Mouse (Mus musculus): ENCODE measurements at regions not wholly inside any gene's neighbourhood (a gene's known extent, or its start where the extent isn't known, plus 50 kb on each side); places are given as distances from the start of the nearest gene placed in this dataset.

DNA sequence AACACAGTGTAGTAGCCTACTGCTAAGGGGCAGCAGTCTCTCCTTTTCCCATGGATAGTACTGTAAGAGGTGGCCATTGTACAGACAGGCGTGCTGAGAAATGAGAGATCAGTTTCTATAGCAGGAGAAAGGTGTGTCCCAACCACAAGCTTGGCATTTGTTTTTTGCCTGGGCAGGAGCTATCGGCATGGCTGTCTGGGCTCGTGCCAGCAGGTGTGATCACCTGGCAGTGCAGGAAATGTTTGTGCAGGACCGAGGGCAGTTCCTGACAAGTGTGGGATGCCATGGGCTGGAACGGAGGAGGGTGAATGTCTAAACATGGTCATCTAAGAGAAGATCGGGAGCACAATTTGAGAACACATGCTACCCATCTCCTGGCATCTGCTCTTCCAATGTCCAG lies 205.4 kb downstream of the Nuak1 start:
- Histone ChIP-seq H3K9me3 (ENCODE audit: control insufficient read depth, low read length) (no peaks in the 10 kb centered on the region), H3K27ac (ENCODE audit: low read depth, low read length) (no peak overlapping the region), H3K36me3 (ENCODE audit: control insufficient read depth, insufficient read depth, low read length) (no peaks in the 10 kb centered on the region), H3K4me3 (ENCODE audit: low read depth, low read length) (no peak overlapping the region), H3K27me3 (ENCODE audit: control insufficient read depth, insufficient read depth, low read length) (no peaks in the 10 kb centered on the region), H3K4me1 (replicated peaks; ENCODE audit: control insufficient read depth, insufficient read depth, low read length) (no peaks in the 10 kb centered on the region), H3K4me2 (replicated peaks; ENCODE audit: low read depth, low read length) (no peak overlapping the region), H3K9ac (ENCODE audit: low read depth, low read length) (no peak overlapping the region)
- 90% methylated on average over 6 of the region's 6 CpGs for WGBS
- ATAC-seq (ENCODE audit: low FRiP score) (no peak), DNase-seq (ENCODE audit: low spot score) (no peak)

DNA sequence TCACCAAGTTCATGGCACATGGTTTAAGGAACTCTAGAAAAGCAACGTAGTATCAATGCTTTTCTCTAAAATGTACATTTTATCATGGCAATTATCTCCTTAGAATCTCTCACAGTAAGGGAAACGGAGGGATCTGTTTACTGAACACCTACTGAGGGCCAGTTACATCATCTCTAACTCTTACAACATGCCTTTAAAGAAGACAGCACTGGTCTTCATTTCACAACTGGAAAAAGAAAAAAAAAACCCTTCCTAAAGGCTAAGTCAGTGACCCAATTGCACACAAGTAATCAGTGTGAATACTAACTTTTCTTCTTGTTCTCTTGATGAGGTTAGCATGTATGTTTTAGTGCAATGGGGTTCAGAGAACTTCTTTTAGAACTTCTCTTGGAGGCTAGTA lies 204.2 kb downstream of the Nuak1 start:
- ATAC-seq (ENCODE audit: low FRiP score): no peak
- Histone ChIP-seq H3K4me1 (replicated peaks; ENCODE audit: control insufficient read depth, insufficient read depth, low read length) (no peaks in the 10 kb centered on the region), H3K27me3 (ENCODE audit: control insufficient read depth, insufficient read depth, low read length) (no peaks in the 10 kb centered on the region), H3K9ac (ENCODE audit: low read depth, low read length) (no peak overlapping the region), H3K9me3 (ENCODE audit: control insufficient read depth, low read length) (no peaks in the 10 kb centered on the region), H3K4me2 (replicated peaks; ENCODE audit: low read depth, low read length) (no peak overlapping the region), H3K27ac (ENCODE audit: low read depth, low read length) (no peak overlapping the region), H3K36me3 (ENCODE audit: control insufficient read depth, insufficient read depth, low read length) (no peaks in the 10 kb centered on the region), H3K4me3 (ENCODE audit: low read depth, low read length) (no peak overlapping the region)
- DNase-seq (ENCODE audit: low spot score): no peak
- WGBS: 86% methylated on average over 2 of the region's 2 CpGs

DNA sequence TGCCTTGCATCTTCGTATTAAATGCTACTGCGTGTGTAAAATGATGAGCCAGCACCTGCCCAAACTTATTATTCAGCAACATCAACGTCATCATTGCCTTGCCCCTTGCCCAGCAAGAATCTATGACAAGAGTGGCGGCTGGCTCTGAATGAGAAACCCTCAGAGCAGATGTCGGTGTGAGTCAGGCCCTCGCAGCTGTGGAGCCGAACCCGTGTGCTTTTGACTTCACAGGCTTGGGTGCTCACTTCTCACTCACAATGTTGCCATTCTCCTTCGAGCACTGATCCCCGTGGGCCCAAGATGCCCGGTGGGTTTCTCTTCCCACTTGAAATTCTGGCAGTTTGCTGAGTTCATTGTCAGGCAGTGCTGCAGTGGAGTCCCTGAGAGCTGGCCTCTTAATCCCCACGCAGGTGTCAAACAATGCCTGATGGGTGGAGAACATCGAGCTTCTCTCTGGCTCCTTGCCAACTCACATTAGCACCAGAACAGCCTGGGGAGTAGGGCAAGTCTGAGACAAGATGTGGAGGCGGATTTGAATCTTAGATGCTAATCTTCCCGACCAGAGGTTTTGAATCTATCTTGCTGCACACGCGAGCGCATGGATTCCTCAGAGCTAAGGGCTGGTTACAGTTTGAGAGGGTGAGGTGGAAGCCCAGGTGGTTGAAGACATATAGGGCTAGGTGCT lies 202.0 kb downstream of the Nuak1 start:
- Histone ChIP-seq H3K4me3 (ENCODE audit: low read depth, low read length) (no peak overlapping the region), H3K9ac (ENCODE audit: low read depth, low read length) (no peak overlapping the region), H3K36me3 (ENCODE audit: control insufficient read depth, insufficient read depth, low read length) (no peaks in the 10 kb centered on the region), H3K9me3 (ENCODE audit: control insufficient read depth, low read length) (peaks cover 4% of the 10 kb centered on the region; the same call in 1 of the 2 replicates), H3K4me1 (replicated peaks; ENCODE audit: control insufficient read depth, insufficient read depth, low read length) (no peaks in the 10 kb centered on the region), H3K27ac (ENCODE audit: low read depth, low read length) (no peak overlapping the region), H3K27me3 (ENCODE audit: control insufficient read depth, insufficient read depth, low read length) (no peaks in the 10 kb centered on the region), H3K4me2 (replicated peaks; ENCODE audit: low read depth, low read length) (no peak overlapping the region)
- WGBS: 72% methylated on average over 18 of the region's 18 CpGs
- ATAC-seq (ENCODE audit: low FRiP score) (no peak), DNase-seq (ENCODE audit: low spot score) (no peak)

DNA sequence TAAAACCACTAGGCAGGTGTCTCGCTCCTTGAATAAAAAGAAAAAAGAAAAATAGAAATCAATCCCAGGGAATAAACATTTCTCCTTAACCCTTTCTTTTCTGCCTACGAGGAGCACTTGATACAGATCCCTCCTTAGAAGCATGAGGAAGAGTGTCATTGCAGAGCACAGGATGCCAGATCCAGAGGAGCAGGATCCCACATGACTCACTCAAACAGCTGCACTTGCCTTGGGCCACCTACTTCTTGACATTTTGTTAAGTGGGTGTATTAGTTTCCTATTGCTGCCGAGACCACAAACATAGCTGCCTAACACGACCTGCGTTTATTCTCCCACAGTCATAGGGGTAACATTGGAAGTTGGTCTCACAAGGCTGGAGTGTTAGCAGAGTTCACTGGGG lies 197.1 kb downstream of the Nuak1 start:
- WGBS: 93% methylated on average over 5 of the region's 5 CpGs
- ATAC-seq (ENCODE audit: low FRiP score): no peak
- H3K36me3 ChIP-seq (ENCODE audit: control insufficient read depth, insufficient read depth, low read length): no peaks in the 10 kb centered on the region
- no peaks in the 10 kb centered on the region for H3K27me3 ChIP-seq (ENCODE audit: control insufficient read depth, insufficient read depth, low read length)
- H3K4me1 ChIP-seq (replicated peaks; ENCODE audit: control insufficient read depth, insufficient read depth, low read length): no peaks in the 10 kb centered on the region
- H3K27ac ChIP-seq (ENCODE audit: low read depth, low read length): no peak overlapping the region
- H3K4me2 ChIP-seq (replicated peaks; ENCODE audit: low read depth, low read length): no peak overlapping the region
- peaks cover 4% of the 10 kb centered on the region; the same call in 1 of the 2 replicates for H3K9me3 ChIP-seq (ENCODE audit: control insufficient read depth, low read length)
- no peak overlapping the region for H3K9ac ChIP-seq (ENCODE audit: low read depth, low read length)
- no peak overlapping the region for H3K4me3 ChIP-seq (ENCODE audit: low read depth, low read length)
- DNase-seq (ENCODE audit: low spot score): no peak

DNA sequence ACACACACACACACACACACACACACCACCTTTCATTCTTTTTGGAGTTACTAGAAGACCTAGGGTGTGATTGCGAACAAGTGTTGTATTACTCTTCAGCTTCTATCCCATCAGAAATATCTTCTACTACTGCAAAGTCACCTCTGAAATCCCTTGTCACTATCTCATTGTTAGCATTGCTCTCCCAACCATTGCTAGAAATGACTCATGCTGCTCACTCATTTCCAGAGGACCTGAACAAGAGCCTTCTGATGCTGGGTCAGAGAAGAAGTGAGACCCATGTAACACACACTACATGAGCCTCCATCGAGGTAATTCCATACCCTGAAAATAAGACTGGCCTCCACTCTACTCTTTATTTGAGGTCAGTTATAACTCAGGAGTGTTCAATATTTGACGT lies 191.1 kb downstream of the Nuak1 start:
- ATAC-seq (ENCODE audit: low FRiP score) (no peak), DNase-seq (ENCODE audit: low spot score) (no peak)
- no peak overlapping the region for H3K27ac ChIP-seq (ENCODE audit: low read depth, low read length)
- no peaks in the 10 kb centered on the region for H3K27me3 ChIP-seq (ENCODE audit: control insufficient read depth, insufficient read depth, low read length)
- H3K9ac ChIP-seq (ENCODE audit: low read depth, low read length): no peak overlapping the region
- WGBS: 90% methylated on average over 3 of the region's 3 CpGs
- no peak overlapping the region for H3K4me3 ChIP-seq (ENCODE audit: low read depth, low read length)
- H3K36me3 ChIP-seq (ENCODE audit: control insufficient read depth, insufficient read depth, low read length): no peaks in the 10 kb centered on the region
- no peaks in the 10 kb centered on the region for H3K4me1 ChIP-seq (replicated peaks; ENCODE audit: control insufficient read depth, insufficient read depth, low read length)
- no peak overlapping the region for H3K4me2 ChIP-seq (replicated peaks; ENCODE audit: low read depth, low read length)
- H3K9me3 ChIP-seq (ENCODE audit: control insufficient read depth, low read length): no peaks in the 10 kb centered on the region

DNA sequence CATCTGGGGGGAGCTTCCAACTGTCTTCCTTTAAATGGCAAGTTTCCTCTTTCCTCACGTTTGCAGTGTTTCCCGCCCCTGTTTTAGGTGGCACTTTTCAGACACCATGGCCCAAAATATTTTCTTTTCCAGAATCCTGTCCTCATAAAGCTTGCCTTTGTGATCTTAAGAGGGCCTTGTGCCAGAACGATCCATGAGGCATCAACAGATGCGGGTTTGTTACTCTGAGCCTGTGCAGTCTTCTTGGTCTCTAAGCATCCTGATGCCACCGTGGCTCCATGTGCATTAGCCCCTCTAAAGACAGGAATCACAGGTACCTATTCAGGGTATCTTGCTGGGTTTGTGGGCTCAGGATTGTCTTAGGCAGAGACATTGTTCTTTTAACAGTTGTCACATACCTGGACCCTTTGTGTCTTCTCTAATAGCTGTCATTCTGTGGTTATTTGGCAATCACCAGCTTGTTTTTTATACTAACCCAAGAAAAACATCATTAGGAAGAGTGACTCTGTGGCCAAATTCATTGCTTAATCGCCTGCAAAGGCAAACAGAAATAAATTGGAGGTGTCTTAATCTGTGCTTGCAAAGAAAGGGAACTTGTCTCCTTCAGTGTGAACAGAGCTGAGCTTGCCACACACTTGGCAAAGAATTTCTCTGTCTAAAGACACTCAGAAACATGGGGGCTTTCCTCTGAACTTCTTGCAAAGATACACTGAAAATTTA lies 179.3 kb downstream of the Nuak1 start:
- 83% methylated on average over 6 of the region's 6 CpGs for WGBS

DNA sequence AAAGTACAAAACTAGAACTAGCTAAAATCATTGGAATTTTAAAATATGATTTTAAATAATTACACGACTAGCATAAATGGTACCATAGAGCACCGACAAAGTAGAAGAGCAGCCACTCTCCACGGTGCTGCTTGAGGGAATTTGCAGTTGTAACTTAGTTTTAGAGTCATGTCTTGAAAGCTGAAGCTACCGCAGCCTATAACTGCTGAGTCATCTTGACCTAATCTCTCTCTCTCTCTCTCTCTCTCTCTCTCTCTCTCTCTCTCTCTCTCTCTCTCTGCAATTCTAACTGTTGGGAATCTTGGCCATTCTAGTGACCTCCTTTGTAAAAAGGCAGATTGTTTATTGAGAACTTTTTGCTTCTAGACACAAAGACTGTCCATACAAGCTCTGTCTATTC lies 177.5 kb downstream of the Nuak1 start:
- 90% methylated on average over 4 of the region's 4 CpGs for WGBS
- no peak for DNase-seq (ENCODE audit: low spot score)
- Histone ChIP-seq H3K4me2 (replicated peaks; ENCODE audit: low read depth, low read length) (no peak overlapping the region), H3K36me3 (ENCODE audit: control insufficient read depth, insufficient read depth, low read length) (no peaks in the 10 kb centered on the region), H3K4me3 (ENCODE audit: low read depth, low read length) (no peak overlapping the region), H3K9me3 (ENCODE audit: control insufficient read depth, low read length) (no peaks in the 10 kb centered on the region), H3K4me1 (replicated peaks; ENCODE audit: control insufficient read depth, insufficient read depth, low read length) (no peaks in the 10 kb centered on the region), H3K9ac (ENCODE audit: low read depth, low read length) (no peak overlapping the region), H3K27ac (ENCODE audit: low read depth, low read length) (no peak overlapping the region), H3K27me3 (ENCODE audit: control insufficient read depth, insufficient read depth, low read length) (no peaks in the 10 kb centered on the region)
- no peak for ATAC-seq (ENCODE audit: low FRiP score)

More for the DNA sequence above, 179.3 kb downstream of the Nuak1 start:
- H3K36me3 ChIP-seq (ENCODE audit: control insufficient read depth, insufficient read depth, low read length): no peaks in the 10 kb centered on the region
- H3K4me3 ChIP-seq (ENCODE audit: low read depth, low read length): no peak overlapping the region
- H3K4me1 ChIP-seq (replicated peaks; ENCODE audit: control insufficient read depth, insufficient read depth, low read length): no peaks in the 10 kb centered on the region
- no peaks in the 10 kb centered on the region for H3K9me3 ChIP-seq (ENCODE audit: control insufficient read depth, low read length)
- ATAC-seq (ENCODE audit: low FRiP score) (no peak), DNase-seq (ENCODE audit: low spot score) (no peak)
- H3K27me3 ChIP-seq (ENCODE audit: control insufficient read depth, insufficient read depth, low read length): no peaks in the 10 kb centered on the region
- no peak overlapping the region for H3K9ac ChIP-seq (ENCODE audit: low read depth, low read length)
- H3K27ac ChIP-seq (ENCODE audit: low read depth, low read length): no peak overlapping the region
- no peak overlapping the region for H3K4me2 ChIP-seq (replicated peaks; ENCODE audit: low read depth, low read length)

DNA sequence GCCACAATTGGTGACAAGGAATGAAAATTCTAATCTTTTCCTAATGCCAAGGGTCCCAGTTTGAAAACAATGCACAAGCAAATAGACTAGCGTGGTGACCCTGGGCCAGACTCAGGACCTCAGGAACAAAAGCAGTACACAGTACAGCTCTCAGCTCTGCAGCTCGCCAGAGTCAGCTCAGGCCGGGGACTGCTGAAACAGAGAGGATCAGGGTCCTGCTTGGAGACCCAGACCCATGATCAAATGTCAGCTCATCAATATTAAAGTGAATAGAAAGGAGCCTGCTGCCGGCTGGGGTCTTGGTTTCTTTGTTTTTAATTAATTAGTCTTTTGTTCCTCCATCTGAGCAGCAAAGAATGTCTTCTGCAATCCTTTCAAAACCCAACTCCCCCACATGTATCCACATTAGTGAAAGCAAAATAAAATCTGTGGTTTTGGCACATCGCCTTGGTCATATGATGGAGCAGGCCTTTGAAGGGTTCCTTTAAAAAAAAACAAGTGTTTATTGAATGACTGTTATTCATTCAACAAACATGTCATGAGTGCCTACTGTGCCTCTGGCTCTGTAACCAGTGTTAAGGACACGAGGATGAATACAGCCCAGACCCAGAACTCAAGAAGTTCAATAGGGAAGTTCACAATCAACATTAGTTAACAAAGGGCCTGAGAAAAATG lies 154.4 kb downstream of the Nuak1 start:
- WGBS: 37% methylated on average over 6 of the region's 6 CpGs
- H3K4me3 ChIP-seq (ENCODE audit: low read depth, low read length): no peak overlapping the region
- peak; percentile 24 for DNase-seq (ENCODE audit: low spot score)
- H3K9ac ChIP-seq (ENCODE audit: low read depth, low read length): no peak overlapping the region
- H3K9me3 ChIP-seq (ENCODE audit: control insufficient read depth, low read length): no peaks in the 10 kb centered on the region
- no peak overlapping the region for H3K27ac ChIP-seq (ENCODE audit: low read depth, low read length)
- H3K27me3 ChIP-seq (ENCODE audit: control insufficient read depth, insufficient read depth, low read length): no peaks in the 10 kb centered on the region
- H3K4me1 ChIP-seq (replicated peaks; ENCODE audit: control insufficient read depth, insufficient read depth, low read length): no peaks in the 10 kb centered on the region
- H3K4me2 ChIP-seq (replicated peaks; ENCODE audit: low read depth, low read length): no peak overlapping the region
- no peak for ATAC-seq (ENCODE audit: low FRiP score)
- no peaks in the 10 kb centered on the region for H3K36me3 ChIP-seq (ENCODE audit: control insufficient read depth, insufficient read depth, low read length)

All from hindbrain, embryonic 11.5 days (tissue).